Mouse (Mus musculus) ES-Bruce4 (cell line): ENCODE measurements at regions not wholly inside any gene's neighbourhood (a gene's known extent, or its start where the extent isn't known, plus 50 kb on each side); places are given as distances from the start of the nearest gene placed in this dataset.

Experiments
- CTCF ChIP-seq: IDR thresholded peaks from one replicate; pipeline ENCODE4 v1.8.1; 2011; ENCODE audit warnings: low read depth, low read length
- EP300 ChIP-seq: IDR thresholded peaks from 2 replicates; pipeline ENCODE4 v1.6.1; 2011; ENCODE audit warnings: low read depth, low read length; ENCODE audit not compliant: insufficient read depth
- POLR2A ChIP-seq: IDR thresholded peaks from one replicate; pipeline ENCODE4 v1.8.1; 2011; ENCODE audit warnings: low read length; ENCODE audit not compliant: insufficient read depth

DNA sequence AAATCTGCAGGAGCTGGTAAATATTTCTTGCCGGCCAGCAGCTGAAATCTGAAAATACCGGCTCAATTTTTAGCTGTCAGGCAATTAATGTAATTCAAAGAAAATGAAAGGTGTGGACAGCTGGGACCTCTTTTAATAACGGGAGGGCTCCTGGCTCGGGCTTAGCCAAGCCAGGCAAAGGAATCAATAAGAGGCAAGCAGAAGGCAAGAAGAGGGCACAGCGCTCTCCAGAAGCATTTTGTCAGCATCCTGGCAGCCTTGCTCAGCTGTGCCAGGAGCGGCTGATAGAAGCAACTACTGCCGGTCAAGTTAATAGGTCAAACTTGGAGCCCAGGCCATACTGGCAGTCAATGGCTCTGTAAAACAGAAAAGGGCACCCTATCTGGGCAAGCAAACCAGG lies 111.4 kb downstream of the Rps15a start:
- no peak for TF ChIP-seq POLR2A
- TF ChIP-seq EP300, result no peak
- TF ChIP-seq CTCF, result no peak
